Mouse (Mus musculus): Measurements from ENCODE around the gene Dysf.

The Dysf gene

GRCm38 (mm10) chr6:84051032-84051431, 42.6 kb downstream of the Dysf start:
- DNase-seq (ENCODE audit: low spot score in 2 of 2), result no peak

- no peak for DNase-seq (ENCODE audit: low spot score in 2 of 2)
Measured at GRCm38 (mm10) chr6:84053874-84054530, 45.6 kb downstream of the Dysf start.

- no peak for DNase-seq (ENCODE audit: low spot score in 2 of 2)
Measured at GRCm38 (mm10) chr6:84055619-84056018, 47.2 kb downstream of the Dysf start.

GRCm38 (mm10) chr6:84057216-84057615, 48.8 kb downstream of the Dysf start:
- DNase-seq (ENCODE audit: low spot score in 2 of 2), result no peak

GRCm38 (mm10) chr6:84058671-84059141, 50.3 kb downstream of the Dysf start:
- DNase-seq (ENCODE audit: low spot score in 2 of 2), result no peak

- no peak for DNase-seq (ENCODE audit: low spot score in 2 of 2)
Measured at GRCm38 (mm10) chr6:84059771-84060414, 51.5 kb downstream of the Dysf start.

- DNase-seq (ENCODE audit: low spot score in 2 of 2), result peak in 1 of 2 experiments; percentile 76
Measured at GRCm38 (mm10) chr6:84061328-84061727, 52.9 kb downstream of the Dysf start.

- DNase-seq (ENCODE audit: low spot score in 2 of 2), result no peak
Measured at GRCm38 (mm10) chr6:84062541-84062940, 54.2 kb downstream of the Dysf start.

- no peak for DNase-seq (ENCODE audit: low spot score in 2 of 2)
Measured at GRCm38 (mm10) chr6:84068236-84068635, 59.8 kb downstream of the Dysf start.

- no peak for DNase-seq (ENCODE audit: low spot score in 2 of 2)
Measured at GRCm38 (mm10) chr6:84070251-84070650, 61.9 kb downstream of the Dysf start.

GRCm38 (mm10) chr6:84072574-84072973, 64.2 kb downstream of the Dysf start:
- no peak for DNase-seq (ENCODE audit: low spot score in 2 of 2)

- DNase-seq (ENCODE audit: low spot score in 2 of 2), result no peak
Measured at GRCm38 (mm10) chr6:84078172-84078571, 69.8 kb downstream of the Dysf start.

GRCm38 (mm10) chr6:84080631-84081030, 72.2 kb downstream of the Dysf start:
- DNase-seq (ENCODE audit: low spot score in 2 of 2), result no peak

GRCm38 (mm10) chr6:84084757-84085156, 76.4 kb downstream of the Dysf start:
- DNase-seq (ENCODE audit: low spot score in 2 of 2), result no peak

- no peak for DNase-seq (ENCODE audit: low spot score in 2 of 2)
Measured at GRCm38 (mm10) chr6:84093473-84093872, 85.1 kb downstream of the Dysf start.

- DNase-seq (ENCODE audit: low spot score in 2 of 2), result no peak
Measured at GRCm38 (mm10) chr6:84094536-84094935, 86.1 kb downstream of the Dysf start.

- peak; percentile 55 to 85 for DNase-seq (ENCODE audit: low spot score in 2 of 2)
Measured at GRCm38 (mm10) chr6:84094998-84095397, 86.6 kb downstream of the Dysf start.

GRCm38 (mm10) chr6:84095882-84096281, 87.5 kb downstream of the Dysf start:
- no peak for DNase-seq (ENCODE audit: low spot score in 2 of 2)

- DNase-seq (ENCODE audit: low spot score in 2 of 2), result no peak
Measured at GRCm38 (mm10) chr6:84102002-84102401, 93.6 kb downstream of the Dysf start.

- no peak for DNase-seq (ENCODE audit: low spot score in 2 of 2)
Measured at GRCm38 (mm10) chr6:84105148-84106022, 97.0 kb downstream of the Dysf start.

GRCm38 (mm10) chr6:84106082-84106481, 97.7 kb downstream of the Dysf start:
- DNase-seq (ENCODE audit: low spot score in 2 of 2), result no peak

- DNase-seq (ENCODE audit: low spot score in 2 of 2), result no peak
Measured at GRCm38 (mm10) chr6:84110377-84110776, 102.0 kb downstream of the Dysf start.

Data from spleen, postnatal 4 days (tissue).